Mouse (Mus musculus) activated CD4-positive, CD25-positive, alpha-beta regulatory T cell (primary cell): ENCODE measurements around the gene Cd7. TPM values are rescaled to one million over a fixed set of nuclear protein-coding genes. Genes with fewer than 3 reads are reported as not detected.

Source experiments
- polyA plus RNA-seq, 2 experiments: library from polyadenylated mRNA; unstranded; fragments of 100-300 nt; shearing (Covaris generic); gene quantifications; one replicate each; pipeline ENCODE4 v1.2.1; 2017

Gene Cd7
- 100 to 1,000 TPM; 102 to 189 TPM for polyA plus RNA-seq

DNA sequence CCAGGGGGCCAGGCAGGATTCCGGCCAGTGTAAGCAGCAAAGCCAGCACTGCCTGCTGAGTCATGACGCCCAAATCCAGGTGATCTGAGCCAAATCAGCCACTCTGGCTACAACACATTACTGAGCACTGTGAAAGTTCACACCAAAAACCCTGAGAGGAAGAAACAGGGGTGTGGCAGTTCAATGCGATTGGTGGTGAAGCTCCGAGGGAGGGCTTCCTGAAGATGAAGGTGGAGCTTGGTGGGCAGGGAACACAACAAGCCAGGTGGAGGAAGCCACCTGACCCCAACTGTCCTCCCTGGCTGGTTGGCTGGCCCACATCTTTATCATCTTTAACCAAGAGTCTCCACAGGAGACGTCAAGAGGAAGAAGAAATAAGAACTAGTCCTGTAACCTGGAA lies at the start of gene Cd7:
TSS of gene Cd7 (minus strand) at position 117 of the 400 bp plus-strand sequence.

DNA sequence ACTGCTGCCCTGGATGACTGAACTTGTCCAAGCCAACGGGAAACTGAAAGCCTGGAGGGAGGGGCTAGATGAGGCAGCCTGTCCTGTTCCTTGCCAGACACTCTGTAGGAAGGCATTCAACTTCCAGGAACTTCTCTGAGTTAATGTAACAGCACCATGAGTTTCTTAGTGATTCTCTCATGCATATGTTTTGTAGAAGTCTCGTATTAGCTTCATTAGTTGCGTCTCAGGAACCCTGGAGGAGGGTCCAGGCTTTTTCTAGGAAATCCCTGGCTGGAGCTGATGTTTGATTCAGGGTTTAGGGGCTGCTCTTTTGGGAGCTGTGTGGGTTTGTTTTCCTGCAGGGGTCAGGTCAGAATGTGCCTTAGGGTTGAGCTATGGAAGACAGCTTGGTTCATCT lies 41.9 kb upstream of the Cd7 start, which contains the start of gene Sectm1a:
TSS of gene Sectm1a (minus strand) at position 101 of the 400 bp plus-strand sequence.

DNA sequence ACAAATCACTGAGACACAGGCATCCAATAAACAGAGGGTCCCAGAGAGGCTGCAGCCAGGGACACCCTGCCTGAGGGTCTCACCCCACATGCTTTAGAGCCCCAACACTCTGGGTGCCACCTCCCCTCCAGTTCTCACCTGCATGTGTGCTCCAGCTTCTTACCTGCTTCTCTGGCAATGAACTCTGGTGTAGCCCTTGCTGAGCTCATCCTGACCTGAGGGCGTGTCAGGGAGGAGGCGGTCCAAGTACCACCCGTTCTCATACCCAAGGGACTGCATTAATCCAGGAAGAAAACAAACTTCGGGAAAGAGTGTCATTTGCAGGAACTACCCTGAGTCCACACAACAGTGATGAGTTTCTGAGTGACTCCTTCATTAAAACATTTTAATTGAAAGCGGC lies 24.2 kb upstream of the Cd7 start, which contains the start of gene Sectm1b:
TSS of gene Sectm1b (minus strand) at position 191 of the 400 bp plus-strand sequence.

DNA sequence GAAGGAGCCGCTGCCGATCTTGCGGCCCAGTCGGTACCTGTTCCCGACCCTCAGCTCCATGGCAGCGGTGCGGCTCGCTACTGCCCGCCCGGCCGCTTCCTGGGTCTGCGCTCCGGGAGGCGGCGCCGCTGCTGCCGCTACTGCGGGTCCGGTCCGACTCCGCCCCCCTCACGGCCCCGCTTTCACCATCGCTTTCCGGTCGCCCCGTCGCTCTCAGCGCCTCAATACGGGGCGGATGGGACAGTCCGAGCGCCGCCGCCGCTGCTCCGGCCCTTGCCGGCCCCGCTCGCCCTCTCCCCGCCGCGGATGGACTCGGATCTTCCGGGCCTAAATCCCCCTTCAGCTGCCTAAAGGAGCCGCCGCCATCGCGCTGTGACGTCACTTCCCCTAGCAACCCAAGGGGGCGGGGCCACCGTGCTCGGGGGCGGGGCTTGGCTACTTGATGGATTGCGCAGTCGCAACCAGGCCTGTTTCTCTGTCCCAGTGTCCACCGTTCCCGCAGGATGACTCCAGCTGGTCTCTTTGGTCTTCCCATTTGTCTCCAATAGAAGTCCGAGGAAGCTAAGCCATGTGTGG lies 48.2 kb downstream of the Cd7 start, which contains the start of gene Csnk1d:
TSS of gene Csnk1d (minus strand) at position 380 of the 576 bp plus-strand sequence.

Other genes with a start within 250 kb of the Cd7 start
- gene Dus1l, start 243.0 kb downstream of the Cd7 start, polyA plus RNA-seq = 10 to 100 TPM; 63.8 to 80.4 TPM
- 10 to 100 TPM; 22.8 to 39.0 TPM for gene Fasn, start 214.9 kb downstream of the Cd7 start, polyA plus RNA-seq
- gene Ccdc57, start 106.5 kb downstream of the Cd7 start, polyA plus RNA-seq = under 1 TPM; 0.06 to 0.24 TPM
- 10 to 100 TPM; 10.0 to 24.2 TPM for gene Slc16a3, start 90.9 kb downstream of the Cd7 start, polyA plus RNA-seq
- gene Csnk1d, start 48.1 kb downstream of the Cd7 start, polyA plus RNA-seq = 100 to 1,000 TPM; 120 to 151 TPM
- gene Sectm1b, start 24.2 kb upstream of the Cd7 start, polyA plus RNA-seq = not detected
- under 1 TPM in 1 of 2 experiments, not detected in 1; 0.74 TPM for gene Sectm1a, start 41.8 kb upstream of the Cd7 start, polyA plus RNA-seq
- gene Tex19.2, start 79.3 kb upstream of the Cd7 start, polyA plus RNA-seq = not detected
- not detected for gene Tex19.1, start 106.7 kb upstream of the Cd7 start, polyA plus RNA-seq
- gene Uts2r, start 120.9 kb upstream of the Cd7 start, polyA plus RNA-seq = not detected
- gene Hexdc, start 165.0 kb upstream of the Cd7 start, polyA plus RNA-seq = 1 to 10 TPM; 1.1 to 3.1 TPM
- 10 to 100 TPM in 1 of 2 experiments, 1 to 10 TPM in 1; 4.7 to 11.0 TPM for gene Ogfod3, start 165.3 kb upstream of the Cd7 start, polyA plus RNA-seq
- gene Cybc1, start 189.9 kb upstream of the Cd7 start, polyA plus RNA-seq = 100 to 1,000 TPM in 1 of 2 experiments, 10 to 100 TPM in 1; 93.0 to 128 TPM
- 10 to 100 TPM; 28.2 to 39.8 TPM for gene Narf, start 197.8 kb upstream of the Cd7 start, polyA plus RNA-seq
- gene Foxk2, start 220.6 kb upstream of the Cd7 start, polyA plus RNA-seq = 10 to 100 TPM; 12.8 to 15.0 TPM